Mouse (Mus musculus) right cerebral cortex, postnatal 10 days (tissue): ENCODE results near the gene Hrg.
"Not testable (repeated sequence)": the region's sequence is repeated elsewhere in the genome, so short reads cannot be mapped to it uniquely, and the experiment has no call there.

Source experiments
- DNase-seq, 2 experiments: peaks; one replicate each; pipeline ENCODE4 v3.0.0; 2021; ENCODE audit warnings: low spot score in 2 of 2

The Hrg gene

DNA sequence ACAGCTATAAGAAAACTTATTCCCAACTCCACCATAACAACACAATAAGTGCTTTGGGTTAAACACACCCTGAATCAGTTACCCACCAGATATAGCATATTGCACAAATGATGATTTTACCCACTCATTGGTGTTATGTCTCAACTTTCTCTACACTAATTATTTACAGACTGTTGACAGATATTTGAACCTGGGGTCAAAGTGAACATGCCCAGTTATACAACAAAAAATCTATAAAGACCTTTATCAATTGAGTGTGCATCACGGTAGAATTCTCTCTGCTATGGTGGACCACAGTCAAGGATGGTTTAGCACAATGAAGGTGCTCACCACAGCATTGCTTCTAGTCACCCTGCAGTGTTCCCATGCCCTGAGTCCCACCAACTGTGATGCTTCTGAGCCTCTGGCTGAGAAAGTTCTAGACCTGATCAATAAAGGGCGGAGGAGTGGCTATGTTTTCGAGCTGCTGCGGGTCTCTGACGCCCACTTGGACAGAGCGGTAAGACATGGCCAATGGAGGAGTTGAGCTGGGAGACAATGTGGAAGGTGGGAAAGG lies at the start of gene Hrg:
TSS of gene Hrg (plus strand) at position 233 of the 556 bp plus-strand sequence.
- no peak for DNase-seq

DNA sequence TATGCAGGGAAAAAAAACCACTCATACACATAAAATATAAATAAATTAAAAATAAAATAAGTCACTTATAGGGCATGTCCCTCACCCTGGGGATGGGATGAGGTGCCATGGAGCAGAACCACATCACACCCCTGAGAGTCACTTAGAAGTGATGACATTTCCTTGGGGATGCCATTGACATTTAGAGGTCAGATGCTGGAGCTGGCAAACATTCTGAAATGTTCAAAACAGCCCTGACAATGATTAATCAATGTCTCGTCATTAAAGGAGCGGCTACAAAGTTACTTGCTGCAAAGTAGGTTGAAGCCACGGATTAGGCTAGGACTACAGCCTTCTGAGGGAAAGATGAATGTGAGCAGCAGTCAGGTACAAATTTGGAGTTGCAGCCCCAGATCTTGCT lies 49.5 kb upstream of the Hrg start:
- DNase-seq = no peak

DNA sequence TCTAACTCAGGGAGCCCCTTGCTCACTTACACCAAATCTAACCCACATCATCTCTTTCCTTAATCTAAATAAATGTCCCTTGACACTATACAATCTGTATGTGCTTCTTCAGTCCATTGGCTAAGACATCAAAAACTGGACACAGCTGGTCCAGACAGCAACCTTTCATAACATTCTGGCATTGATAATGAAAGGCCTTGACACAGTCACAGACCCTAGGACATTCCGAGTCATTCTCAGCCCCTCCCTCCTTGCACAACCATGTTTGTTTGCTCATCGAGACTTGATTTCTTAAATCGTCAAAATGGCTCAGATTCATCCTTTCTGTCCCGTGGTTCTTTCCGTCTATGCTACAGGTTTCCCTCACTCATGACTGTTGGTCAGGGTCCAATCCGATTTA lies 41.6 kb upstream of the Hrg start:
- no peak for DNase-seq

DNA sequence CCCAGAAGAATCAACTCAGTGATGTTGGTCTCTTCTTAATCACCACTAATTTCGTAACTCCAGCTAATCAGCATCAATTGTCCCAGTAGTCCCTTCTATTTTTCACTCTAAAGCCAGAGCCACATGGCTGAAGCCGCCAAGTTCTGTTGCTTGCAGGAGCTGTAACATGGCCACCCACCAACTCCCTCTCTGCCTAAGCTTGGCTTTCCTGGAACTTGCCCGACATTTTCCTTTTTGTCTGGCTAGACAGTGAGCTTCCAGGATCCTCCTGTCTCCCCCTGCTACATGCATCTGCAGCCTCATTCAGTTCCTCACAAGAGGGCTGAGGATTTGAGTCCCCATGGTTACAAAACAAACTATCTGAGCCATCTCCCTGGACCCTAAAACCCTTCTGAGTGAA lies 38.9 kb upstream of the Hrg start:
- DNase-seq = no peak

DNA sequence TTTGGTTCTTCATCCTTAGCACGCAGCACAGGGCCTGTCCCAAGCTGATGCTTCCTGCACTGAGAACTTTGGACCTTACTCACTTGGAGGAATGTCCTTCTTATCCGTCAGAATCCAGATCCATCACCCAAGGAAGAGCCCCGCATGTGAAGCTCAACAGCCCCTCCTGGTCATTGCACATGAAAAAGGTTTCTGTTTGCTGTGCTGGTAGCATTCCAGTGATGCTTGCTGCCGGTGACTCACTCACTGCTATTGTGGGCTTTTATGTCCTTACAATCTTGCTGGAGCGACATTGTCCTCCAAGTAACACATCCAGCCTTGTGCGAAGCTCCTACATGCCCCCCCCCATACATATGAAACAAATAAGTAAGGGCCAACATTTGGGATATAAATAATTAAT lies 38.0 kb upstream of the Hrg start:
- no peak for DNase-seq

DNA sequence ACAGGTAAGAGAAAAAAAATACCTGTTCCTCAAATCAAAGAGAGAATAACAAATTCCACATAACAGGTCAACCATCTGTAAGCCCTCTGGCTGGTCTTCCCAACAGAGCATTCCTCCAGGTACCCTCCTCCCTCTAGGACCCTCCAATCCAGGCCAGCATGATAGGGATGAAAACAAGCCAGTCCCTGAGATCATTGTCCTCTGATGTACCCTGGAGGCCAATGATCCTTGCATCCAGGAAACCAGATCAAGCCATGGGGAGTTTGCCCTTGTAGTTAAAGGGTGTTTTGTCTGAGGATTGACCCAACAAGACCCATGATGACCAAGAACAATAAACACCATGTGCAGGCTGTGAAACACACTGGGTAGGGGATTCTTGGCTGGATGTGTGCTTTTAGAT lies 36.6 kb upstream of the Hrg start:
- DNase-seq = no peak

DNA sequence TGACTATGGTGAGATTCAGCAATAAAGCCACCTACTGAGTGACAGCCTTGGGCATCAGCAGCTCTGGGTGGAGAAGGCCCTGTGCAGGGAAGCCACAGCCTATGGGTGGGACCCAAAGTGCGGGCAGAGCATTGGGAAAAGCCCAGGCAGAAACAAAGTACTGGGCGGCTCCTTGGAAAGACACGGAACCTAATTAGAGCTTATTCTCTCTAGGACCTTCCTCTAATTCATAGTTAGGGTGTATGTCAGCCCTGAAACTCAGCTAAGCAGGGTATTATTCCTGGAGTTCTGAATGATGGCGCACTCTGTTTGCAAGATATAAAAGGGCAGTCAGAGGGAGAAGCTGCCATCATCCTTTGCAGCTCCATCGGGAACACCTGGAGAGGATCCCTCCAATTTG lies 32.8 kb upstream of the Hrg start, which contains the start of gene Fetub:
TSS of gene Fetub (plus strand) at position 301 of the 400 bp plus-strand sequence.
- DNase-seq = no peak

DNA sequence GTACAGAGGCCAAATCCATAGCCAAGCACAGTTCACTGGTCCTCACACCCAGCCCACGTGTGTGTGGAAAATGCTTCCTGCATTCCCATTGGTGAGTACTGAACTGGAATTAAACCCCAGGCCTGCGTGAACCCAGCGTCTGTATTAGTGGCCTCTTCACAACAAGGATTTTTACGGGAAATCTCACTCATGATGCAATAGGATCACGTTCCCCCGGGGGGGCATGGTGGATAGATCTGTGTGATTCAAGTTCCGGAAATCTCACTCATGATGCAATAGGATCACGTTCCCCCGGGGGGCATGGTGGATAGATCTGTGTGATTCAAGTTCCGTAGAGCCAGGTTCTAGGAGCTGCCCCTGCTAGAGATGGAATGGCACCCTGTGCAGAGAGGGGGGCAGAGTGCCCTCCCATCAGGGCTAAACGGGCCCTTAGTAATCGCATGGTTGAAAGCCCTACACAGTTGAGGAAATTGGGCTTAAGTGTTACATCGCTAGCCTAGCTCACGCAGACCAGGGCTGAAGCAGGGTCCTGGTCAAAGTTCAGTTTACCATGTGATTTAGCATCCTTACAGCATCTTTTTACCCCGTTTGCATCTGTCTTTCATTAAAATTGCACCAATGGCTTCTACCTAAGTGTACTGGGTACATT lies 32.1 kb upstream of the Hrg start:
- no peak for DNase-seq

DNA sequence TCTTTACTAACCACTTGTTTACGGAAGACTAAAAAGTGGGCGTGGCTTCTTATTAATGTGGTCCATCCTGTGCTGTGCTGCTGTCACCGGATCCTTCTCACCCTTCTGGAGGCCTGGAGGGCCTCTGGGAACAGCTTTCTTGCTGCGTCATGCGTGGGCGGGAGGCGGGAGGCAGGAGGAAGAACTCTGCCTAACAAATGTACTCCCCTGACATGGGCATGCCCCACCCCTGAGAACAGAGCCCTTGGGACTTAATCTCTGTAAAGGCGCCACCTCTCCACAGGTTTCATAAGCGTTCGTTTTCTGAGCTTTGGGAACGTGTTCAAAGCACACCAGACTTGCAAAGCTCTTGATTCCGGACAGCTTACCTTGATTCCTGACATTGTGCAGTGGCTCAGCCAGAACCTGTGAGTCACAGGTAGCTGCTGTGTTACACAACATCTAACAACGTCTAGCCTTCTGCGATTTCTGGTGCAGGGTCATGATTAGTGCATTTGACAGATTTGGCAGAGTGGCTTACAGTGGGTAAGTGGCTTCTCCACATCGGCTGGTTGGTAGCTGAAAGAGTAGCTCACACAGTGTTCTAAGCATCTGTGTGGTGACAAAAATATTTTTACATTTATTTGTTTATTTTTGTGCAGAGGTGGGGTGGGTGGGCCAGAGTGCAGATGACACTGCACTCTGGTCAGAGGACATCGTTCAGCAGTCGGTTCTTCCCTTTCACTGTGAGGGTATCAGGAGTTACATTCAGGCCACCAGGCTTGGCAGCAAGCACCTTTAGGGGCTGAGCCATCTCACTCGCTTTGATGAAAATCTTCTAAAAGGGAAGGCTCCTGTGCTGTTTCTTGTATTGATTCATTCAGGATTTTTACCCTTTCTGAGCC lies 30.7 kb upstream of the Hrg start:
- no peak for DNase-seq

DNA sequence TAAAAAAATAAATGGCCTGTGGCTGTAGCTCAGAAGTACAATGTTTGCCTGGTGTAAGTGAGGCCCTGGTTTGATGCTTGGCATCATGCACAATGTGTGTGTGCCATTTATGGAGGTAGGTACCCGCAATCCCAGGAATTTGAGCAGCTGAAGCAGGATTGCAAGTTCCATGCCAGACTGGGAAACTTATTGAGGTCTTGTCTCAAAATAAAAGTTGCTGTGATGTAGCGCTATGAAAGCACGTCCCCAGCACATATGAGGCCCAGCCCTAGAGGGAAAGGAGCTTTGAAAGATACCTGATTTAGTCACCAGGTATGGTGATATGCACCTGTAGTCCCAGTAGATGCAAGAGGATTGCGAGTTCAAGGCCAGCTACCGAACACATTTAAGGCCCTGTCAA lies 29.1 kb upstream of the Hrg start:
- DNase-seq = no peak

DNA sequence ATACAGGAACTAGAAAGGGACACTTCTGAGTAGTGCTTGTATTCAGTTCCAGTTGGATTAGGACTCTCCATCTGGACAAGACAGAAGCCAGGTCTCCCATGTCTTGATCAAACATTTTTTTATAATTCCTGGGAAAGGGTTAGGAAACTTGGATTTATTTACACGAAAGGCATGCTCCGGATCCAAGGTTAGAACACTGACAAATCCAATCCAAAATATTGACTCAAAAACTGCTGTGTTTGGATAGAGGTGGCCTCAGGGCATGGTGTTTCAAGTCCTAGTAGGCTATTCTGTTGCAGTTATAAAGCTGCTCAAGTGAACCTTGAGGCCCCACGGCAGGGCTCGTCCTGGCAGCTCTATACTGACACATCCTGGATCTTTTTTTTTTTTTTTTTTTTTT lies 28.4 kb upstream of the Hrg start:
- DNase-seq = no peak

DNA sequence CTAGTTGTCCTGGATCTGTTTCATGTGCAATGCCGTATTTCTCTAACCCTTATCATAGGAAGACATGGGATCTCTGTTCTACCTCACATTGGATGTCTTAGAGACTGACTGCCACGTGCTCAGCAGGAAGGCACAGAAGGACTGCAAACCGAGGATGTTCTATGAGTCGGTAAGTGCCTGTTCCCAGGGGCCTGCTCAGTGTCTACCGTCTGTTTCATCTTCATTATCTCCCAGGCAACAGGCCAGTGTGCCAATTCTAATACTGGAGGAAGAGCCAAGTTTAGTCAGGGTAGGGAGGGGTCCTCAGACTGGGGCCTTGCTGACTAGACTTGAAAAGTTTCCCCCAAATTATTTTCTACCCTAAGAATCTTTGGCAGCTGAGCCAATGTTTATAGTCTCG lies 21.3 kb upstream of the Hrg start:
- DNase-seq = peak; percentile 58 to 73

DNA sequence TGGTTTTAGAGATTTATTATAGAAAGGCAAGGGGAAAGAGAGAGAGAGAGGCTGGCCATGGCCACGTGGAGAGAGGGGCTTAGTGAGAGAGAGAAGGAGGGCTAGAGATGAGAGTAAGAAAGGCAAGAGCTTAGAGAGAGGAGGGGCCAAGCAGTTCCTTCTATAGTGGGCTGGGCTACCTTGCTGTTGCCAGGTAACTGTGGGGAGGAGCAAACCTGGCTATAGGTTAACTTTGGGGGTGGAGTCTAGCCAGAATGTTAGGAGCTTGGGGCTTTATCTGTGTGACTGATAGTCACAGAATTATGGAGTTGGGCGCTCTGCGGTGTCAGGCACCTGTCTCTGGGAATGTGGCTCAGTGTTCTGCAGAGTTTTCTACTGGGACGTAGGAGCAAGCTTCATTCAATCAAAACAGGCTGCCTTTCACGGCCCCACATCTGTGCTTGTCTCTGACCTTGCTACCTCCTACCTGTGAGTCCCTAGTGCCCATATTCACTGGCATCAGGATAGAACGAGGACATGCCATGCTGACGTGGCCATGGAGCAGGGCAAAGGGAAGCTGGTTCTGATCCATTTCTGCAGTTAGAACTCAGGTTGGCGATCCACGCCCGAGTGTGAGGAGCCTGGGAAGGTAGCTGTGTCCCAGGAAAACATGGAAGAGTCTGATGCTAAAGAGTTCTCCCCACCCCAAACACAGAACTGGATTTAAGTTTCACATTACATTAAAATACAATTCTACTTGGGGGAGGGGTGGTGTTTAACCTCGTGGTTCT lies 19.3 kb upstream of the Hrg start:
- no peak for DNase-seq

DNA sequence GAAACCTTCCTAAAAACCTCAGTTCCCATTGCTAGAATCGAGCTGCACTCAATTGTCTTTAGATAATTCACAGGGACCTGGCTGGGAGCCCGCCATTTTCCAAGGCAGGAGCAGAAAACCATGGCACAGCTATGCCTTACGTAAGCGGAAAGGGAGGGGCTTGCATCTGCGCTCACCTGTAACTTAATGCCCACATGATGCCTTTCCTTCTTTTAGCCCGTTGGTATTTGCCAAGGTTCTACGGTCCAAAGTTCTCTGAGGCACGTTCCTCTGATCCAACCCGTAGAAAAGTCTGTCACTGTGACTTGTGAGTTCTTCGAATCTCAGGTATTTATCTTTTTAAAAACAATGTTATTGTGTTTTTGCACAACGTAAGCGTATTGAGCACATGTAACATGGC lies 13.2 kb upstream of the Hrg start:
- DNase-seq = no peak

DNA sequence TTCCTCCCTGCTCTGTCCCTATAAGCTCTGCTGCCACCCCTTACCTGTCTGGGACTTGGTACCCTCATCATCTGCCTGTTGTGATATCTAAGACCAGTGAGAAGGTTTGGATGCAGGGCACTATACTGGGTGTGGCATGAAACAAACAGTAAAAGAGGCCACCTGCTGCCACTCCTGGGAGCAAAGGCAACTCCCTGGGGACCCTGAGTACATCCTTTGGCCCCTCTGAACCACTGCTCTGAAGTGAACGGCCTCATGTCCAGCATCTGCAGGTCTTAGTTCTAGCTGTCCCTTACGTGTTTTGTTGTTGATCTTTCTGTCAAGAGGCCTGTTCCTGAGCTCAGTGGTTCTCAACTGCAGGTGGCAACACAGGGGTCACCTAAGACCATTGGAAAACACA lies 12.3 kb upstream of the Hrg start:
- DNase-seq = no peak

DNA sequence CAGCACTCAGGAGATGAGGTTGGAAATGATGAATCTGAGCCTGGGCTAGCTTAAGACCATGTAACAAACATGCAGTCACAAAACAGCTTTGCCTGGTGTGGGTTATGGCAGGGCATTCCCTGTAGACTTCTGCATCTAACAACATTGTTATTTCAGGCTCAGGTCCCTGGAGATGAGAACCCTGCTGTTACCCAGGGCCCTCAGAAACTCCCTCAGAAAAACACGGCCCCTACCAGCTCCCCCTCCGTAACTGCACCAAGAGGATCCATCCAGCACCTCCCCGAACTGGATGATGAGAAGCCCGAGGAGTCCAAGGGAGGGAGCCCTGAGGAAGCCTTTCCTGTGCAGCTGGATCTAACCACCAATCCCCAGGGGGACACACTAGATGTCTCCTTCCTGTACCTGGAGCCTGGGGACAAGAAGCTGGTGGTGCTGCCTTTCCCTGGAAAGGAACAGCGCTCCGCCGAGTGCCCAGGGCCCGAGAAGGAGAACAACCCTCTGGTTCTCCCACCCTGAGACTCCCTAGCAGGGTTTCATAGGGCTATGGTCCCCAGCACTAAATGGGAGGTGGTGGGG lies 11.7 kb upstream of the Hrg start:
- DNase-seq = no peak

DNA sequence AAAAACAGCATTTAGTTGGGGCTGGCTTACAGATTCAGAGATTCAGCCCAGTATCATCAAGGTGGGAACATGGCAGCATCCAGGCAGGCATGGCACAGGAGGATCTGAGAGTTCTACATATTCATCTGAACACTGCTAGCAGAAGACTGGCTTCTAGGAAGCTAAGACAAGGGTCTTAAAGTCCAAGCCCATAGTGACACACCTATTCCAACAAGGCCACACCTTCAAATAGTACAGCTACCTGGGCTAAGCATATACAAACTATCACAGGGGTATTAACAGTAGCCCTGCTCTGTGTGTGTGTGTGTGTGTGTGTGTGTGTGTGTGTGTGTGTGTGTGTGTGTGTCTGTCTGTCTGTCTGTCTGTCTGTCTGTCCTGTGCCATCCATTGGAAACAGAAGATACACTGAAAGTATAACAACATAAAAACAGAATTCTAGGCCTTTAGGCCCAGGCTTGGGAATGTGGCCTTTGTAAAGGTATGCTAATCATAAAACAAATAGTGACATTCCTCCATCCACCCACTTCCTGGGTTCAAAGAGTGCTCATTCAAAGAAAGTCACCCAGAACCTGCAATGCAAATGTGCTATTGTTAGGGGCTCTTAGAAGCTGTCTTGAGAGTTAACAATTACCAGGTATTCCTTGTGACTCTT lies 8.9 kb upstream of the Hrg start:
- DNase-seq = not testable (repeated sequence)

DNA sequence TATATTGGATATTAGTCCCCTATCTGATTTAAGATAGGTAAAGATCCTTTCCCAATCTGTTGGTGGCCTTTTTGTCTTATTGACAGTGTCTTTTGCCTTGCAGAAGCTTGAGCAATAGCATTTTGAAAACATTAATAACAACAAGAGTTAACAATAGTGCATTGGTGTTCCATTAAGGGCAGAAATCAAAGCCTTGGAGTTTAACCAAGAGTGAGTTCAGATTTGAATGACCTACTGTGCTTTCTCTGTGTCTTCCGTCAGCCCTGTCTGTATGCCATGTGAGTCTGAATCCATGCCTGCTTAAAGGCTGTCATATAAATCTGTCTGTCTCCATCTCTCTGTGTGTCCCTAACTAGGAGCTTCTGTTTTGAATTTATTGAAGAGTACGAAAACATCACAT lies 3.5 kb upstream of the Hrg start:
- DNase-seq = no peak

DNA sequence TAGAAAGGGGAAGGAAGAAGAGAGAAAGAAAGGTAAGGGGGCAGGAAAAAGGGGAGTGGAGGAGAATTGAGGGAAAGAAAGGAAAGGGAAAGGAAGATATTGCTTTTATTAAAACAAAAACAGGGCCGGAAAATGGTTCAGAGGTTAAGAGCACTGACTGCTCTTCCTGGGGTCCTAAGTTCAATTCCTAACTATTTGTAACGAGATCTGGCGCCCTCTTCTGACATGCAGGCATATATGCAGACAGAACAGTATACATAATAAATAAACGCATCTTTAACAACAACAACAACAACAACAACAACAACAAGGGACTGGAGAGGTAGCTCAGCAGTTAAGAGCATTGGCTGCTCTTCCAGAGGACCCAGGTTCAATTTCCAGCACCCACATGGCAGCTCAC lies 2.2 kb downstream of the Hrg start:
- DNase-seq = no peak

DNA sequence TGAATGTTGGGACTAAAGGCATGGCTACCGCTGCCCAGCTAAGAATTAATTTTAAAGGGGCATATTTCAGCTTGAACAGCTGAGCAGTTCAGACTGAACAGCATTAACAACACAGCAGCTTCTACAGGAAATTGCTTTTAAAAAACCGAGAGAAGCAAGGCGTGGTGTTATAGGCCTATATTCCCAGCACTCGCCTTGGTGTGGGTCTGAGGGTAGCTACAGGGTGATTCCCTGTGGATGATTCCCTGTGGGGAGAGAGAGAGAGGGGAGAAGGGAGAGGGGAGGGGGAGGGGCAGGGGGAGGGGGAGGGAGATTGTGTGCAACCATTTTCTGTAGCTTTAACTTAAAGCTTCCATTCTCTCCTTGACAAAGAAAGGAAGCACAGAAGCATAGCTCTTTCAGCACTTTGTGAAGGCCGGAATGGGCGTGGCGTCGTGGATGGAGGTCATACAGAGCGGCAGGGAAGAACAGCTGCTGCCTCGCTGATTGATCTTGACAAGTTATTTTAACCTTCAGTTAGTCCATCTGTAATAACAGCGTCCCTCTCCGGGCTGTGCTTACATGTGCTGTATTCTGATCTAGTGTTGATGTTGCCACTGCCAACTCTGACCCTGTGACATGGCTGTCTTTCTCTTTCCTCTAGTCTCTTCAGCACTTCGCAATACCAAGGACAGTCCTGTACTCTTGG lies 4.7 kb downstream of the Hrg start:
- DNase-seq = no peak

DNA sequence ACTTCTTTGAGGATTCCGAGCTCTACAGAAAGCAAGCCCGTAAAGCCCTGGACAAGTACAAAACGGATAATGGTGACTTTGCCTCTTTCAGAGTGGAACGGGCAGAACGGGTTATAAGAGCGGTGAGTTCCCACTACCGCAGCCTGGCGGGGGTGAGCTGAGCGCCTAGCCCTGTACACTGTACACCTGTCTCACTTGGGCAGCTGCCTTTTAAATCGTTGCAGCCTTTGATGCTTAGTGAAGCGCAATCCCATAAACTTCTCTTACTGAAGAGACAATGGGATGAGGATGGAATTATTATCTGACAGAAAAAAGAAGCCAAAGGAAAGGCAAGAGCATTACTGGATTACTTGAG lies 5.2 kb downstream of the Hrg start:
- no peak for DNase-seq
